Mouse (Mus musculus) lung, adult 2 months (tissue): ENCODE data around the gene Mreg. TPM values are rescaled to one million over a fixed set of nuclear protein-coding genes. Genes with fewer than 3 reads are reported as not detected.

Experiments
- DNase-seq: peaks from one replicate; pipeline ENCODE4 v3.0.0; 2022
- H3K4me1 ChIP-seq: fragments of 200-500 bp; 2 replicates; pipeline ENCODE4 v1.6.1; 2011; ENCODE audit warnings: low read length; ENCODE audit not compliant: control insufficient read depth, insufficient read depth
- H3K4me3 ChIP-seq: fragments of 200-500 bp; replicated peaks from 2 replicates; pipeline ENCODE3; 2011; ENCODE audit warnings: low read depth, mild to moderate bottlenecking, control low read depth, low read length; ENCODE audit errors: extremely low read depth
- CTCF ChIP-seq: fragments of 200-500 bp; IDR thresholded peaks from 2 replicates; pipeline ENCODE4 v1.5.1; 2011; ENCODE audit warnings: mild to moderate bottlenecking, low read length, control low read depth; ENCODE audit not compliant: insufficient read depth
- POLR2A ChIP-seq: fragments of 200-500 bp; IDR thresholded peaks from 2 replicates; pipeline ENCODE4 v1.6.1; 2011; ENCODE audit warnings: low read depth, mild to moderate bottlenecking, control low read depth, low read length, borderline replicate concordance; ENCODE audit errors: extremely low read depth
- WGBS: fragments of 180-500 bp; shearing (Covaris S2); methylation state at CpG from one replicate; pipeline ENCODE4 v1.1.7; 2018; 5-methylcytosine and 5-hydroxymethylcytosine counted together
- polyA plus RNA-seq: library from polyadenylated mRNA; depleted of rRNA; stranded (reverse); fragments of >200 nt; gene quantifications from 2 replicates; pipeline ENCODE4 v1.2.3, GENCODE M21; 2012

Gene Mreg
- polyA plus RNA-seq, 1 experiment = 6.2 TPM

DNA sequence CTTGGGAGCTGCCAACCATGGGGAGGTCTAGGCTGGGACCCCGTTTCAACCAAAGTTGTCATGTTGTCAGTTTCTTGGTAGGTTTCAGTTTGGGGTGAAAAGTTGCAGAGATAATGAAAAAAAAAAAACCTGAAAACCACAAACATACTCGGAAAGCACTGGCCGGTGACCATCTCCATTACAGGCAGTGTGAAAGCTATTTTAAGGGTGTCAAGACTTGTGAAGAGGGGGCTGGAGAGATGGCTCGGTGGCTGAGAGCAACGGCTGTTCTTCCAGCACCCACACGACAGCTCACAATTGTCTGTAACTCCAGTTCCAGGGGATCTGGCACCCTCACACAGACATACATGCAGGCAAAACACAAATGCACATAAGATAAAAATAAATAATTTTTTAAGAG lies 35.9 kb downstream of the Mreg start:
- TF ChIP-seq CTCF (no peak), POLR2A (no peak)
- Histone ChIP-seq H3K4me3 (no peak overlapping the region), H3K4me1 (no peaks in the 10 kb centered on the region; the same call in 1 of the 2 replicates)
- no peak for DNase-seq
- WGBS = 53% methylated on average over 6 of the region's 6 CpGs

DNA sequence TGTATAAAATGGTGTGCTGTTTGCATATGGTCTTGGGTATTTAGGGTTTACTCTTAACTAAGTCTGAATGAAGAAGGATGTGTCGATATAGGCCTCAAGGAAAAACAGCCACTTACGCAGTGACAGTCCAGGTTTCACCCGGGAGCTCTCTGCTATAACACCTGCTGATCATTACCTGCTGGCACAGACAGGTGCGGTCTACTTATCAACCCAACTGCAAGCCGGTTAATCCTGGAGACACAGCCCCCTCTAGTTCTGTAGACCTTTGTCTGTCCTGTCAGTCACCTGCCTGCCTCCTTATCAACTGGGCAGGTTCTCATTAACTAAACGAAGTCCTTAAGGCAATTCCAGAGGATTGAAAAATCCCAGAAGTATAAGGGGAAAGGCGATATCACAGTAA lies 37.9 kb downstream of the Mreg start:
- Histone ChIP-seq H3K4me1 (no peaks in the 10 kb centered on the region; the same call in 1 of the 2 replicates), H3K4me3 (no peak overlapping the region)
- DNase-seq = no peak
- 77% methylated on average over 7 of the region's 7 CpGs for WGBS
- TF ChIP-seq POLR2A (no peak), CTCF (no peak)

DNA sequence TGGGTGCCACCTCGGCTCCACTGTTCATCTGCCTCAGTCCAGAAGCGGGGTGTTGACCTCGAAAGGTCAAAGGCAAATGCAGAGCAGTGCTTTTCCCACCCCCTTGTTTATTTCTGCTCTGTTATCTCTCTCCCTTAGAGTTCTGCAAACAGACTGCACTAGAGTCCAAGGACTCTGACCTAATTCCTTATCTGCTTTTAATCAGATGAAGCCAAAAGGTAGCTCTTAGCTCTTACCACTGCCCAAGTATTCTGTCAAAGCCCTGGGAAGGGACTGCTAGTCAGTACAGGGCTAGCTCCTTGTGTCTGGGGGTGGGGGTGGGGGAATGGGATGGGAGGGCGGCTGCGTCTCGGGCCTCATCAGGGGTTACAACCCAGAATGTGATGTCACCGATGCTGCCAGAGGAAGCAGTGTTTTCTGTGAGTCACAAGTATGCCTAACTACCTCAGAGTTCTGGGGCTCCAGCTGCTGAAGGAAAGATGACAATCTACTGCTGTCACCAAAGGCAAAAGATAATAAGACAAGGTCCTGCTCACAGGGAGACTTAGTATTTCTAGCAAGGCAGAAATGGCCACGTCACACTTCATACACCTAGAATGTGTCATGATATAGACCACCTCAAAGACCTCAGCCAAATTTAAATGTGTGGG lies 38.6 kb downstream of the Mreg start:
- WGBS = 45% methylated on average over 8 of the region's 8 CpGs
- no peak for DNase-seq
- TF ChIP-seq CTCF (no peak), POLR2A (no peak)
- no peaks in the 10 kb centered on the region; the same call in 1 of the 2 replicates for H3K4me1 ChIP-seq
- H3K4me3 ChIP-seq = no peak overlapping the region

DNA sequence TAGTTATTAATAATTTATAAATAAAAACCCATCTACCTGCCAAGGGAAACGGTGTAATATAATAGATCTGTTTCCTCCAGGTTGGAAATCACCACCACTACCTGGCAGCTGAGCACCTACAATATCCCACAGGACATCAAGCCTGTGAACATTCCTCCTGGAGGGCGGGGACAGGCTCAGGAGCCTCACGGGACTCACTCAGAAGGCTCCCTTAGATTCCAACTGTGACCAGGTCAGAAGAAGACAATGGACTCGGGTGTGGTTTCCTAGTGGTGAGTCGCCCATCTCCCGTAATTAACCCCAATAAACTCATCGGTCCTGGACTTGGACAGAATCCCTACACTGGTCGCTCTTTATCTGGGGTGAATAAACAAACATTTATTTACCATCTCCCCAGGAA lies 39.3 kb downstream of the Mreg start:
- WGBS = 54% methylated on average over 8 of the region's 8 CpGs
- TF ChIP-seq CTCF (no peak), POLR2A (no peak)
- Histone ChIP-seq H3K4me1 (no peaks in the 10 kb centered on the region; the same call in 1 of the 2 replicates), H3K4me3 (no peak overlapping the region)
- no peak for DNase-seq

DNA sequence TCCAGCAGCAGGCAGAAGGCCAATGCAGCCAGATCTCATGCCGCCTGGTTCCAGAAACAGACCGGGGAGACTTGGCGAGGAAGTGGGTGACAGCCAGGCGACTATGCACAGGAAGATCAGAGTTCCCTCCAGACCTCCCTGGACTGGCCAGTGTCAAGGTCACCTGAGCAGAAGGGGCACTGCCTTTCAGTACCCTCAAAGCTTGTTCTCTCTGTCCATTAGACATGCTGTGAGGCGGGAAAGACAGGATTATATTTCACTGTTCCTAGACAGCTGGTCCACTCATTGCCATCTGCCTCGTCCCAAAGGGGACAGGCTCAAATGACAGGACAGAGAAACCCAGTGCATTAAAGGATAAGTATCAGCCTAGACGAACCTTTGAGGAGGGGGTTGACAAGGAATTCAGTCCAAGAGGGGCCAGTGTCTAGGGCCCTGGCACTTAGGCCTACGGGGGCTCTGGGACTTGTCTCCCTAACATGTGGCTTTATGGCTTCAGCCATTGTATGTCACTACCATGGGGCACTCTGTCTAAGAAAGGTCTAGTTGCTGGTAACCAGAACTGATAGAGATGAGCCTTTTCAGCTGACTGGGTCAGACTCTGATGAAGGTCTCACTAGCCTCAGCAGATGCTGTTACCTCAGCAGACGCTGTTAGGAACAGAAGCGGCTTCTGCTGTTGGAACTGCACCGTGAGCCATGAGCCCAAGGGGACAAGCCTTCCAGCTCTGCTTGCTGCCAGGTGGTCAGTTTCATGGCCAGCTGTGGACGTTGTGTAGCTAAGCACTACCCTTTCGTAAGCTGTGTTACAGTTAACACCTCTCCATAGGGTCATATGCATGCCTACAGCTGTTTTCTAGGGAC lies 40.9 kb downstream of the Mreg start:
- no peaks in the 10 kb centered on the region; the same call in 1 of the 2 replicates for H3K4me1 ChIP-seq
- no peak for DNase-seq
- 72% methylated on average over 13 of the region's 13 CpGs for WGBS
- no peak overlapping the region for H3K4me3 ChIP-seq
- no peak for TF ChIP-seq CTCF
- TF ChIP-seq POLR2A = no peak

DNA sequence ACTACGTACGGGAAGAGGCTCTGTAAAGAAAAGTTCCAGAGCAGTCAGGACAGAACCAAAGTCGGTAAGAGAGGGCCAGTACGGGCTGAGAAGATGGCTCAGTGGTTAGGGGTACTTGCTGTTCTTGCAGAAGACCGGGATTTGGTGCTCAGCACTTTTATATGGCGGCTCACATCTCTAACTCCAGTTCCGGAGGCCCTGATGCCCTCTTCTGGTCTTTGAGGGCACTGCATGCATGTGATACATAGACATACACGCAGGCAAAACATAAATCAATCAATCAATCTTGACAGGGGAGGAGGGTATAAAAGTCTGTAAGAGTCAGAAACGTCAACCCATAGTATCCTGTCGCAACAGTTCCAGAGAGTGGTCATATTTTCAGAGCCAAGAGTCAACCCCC lies 45.1 kb downstream of the Mreg start:
- no peak for DNase-seq
- WGBS = 92% methylated on average over 10 of the region's 10 CpGs
- no peak overlapping the region for H3K4me3 ChIP-seq
- H3K4me1 ChIP-seq = no peaks in the 10 kb centered on the region
- no peak for TF ChIP-seq POLR2A
- TF ChIP-seq CTCF = no peak

DNA sequence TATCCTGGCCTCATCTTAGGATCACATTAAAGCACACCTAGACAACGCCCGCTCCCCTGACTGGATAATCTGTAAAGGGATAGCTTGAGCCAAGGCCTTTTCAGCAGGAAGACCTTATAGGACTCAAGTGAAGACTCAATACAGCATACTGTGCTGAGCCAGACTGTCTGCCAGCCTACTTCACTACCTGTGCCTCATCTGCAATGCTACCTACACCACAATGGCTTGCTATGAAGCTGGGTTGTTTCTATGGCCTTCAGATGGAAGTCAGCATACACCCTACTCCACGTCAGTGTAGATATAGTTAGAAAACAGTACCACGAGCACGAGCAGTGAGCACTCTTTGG lies 45.7 kb downstream of the Mreg start:
- Histone ChIP-seq H3K4me1 (no peaks in the 10 kb centered on the region), H3K4me3 (no peak overlapping the region)
- DNase-seq = no peak
- 97% methylated on average over 5 of the region's 5 CpGs for WGBS
- TF ChIP-seq POLR2A (no peak), CTCF (no peak)

DNA sequence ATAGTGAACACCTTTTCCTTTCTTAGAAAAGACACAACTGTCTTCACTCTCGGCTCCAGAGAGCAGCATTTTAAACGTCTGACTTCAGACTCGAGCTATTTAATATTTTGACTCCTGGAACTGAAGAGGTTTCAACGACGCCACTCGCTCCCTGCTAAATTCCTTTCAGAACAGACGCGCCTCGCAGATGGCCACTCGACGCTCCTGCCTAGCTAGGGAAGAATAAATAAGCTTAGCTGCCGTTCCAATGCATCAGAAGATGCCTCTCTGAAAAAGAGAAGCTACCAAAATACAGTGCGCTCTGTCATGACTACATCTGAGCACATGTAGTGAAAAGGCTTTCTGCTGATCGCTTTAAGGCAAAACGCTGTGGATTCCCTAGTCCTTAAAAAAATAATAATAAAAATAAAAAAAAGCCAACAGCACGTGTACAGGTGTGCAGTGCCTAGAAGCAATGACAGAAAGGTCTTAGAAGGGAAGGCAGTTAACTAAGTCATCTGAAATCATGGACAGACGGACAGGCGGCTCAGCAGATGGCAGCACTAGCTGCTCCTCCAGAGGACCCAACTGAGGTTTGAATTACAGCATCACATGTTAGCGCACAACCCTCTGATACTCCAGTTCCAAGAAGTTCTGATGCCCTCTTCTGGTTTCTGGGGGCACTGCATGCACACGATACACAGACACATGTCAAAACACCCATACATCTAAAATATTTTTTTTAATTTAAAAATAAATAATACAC lies 46.2 kb downstream of the Mreg start:
- no peak overlapping the region for H3K4me3 ChIP-seq
- no peak for TF ChIP-seq CTCF
- no peak for TF ChIP-seq POLR2A
- DNase-seq = no peak
- H3K4me1 ChIP-seq = no peaks in the 10 kb centered on the region
- WGBS = 69% methylated on average over 20 of the region's 20 CpGs

DNA sequence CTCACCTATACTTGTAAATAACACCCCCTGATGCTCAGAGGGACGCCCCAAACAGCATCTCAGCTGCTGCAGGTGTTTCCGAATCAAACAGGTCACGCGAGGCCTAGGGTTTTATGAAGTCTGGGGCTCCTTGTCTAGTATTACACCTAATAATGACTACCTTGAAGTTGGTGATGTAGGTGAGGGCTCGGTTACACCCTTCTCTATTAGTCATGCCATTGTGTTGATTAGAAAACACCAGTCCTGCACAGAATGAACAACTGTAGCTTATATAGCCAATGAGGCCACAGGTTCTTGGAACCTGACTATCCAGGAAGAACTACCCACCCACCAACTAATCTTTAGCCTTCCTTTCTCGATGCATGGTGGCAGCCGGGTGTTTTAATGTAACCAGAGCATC lies 51.8 kb downstream of the Mreg start:
- WGBS = 90% methylated on average over 7 of the region's 7 CpGs
- TF ChIP-seq CTCF (no peak), POLR2A (no peak)
- Histone ChIP-seq H3K4me1 (no peaks in the 10 kb centered on the region), H3K4me3 (no peak overlapping the region)
- DNase-seq = no peak
